Mouse (Mus musculus) heart, adult 2 months (tissue): ENCODE measurements around the gene Mdh1.

Experiments
- CTCF ChIP-seq: fragments of 200-600 bp; IDR thresholded peaks from 2 replicates; pipeline ENCODE4 v1.8.1; 2022; ENCODE audit warnings: antibody characterized with exemption, mild to moderate bottlenecking, moderate library complexity
- EP300 ChIP-seq: fragments of 200-500 bp; IDR thresholded peaks from 2 replicates; pipeline ENCODE4 v1.6.1; 2011; ENCODE audit warnings: low read depth, low read length, control low read depth; ENCODE audit not compliant: insufficient read depth
- POLR2A ChIP-seq: fragments of 200-500 bp; IDR thresholded peaks from 2 replicates; pipeline ENCODE4 v1.6.1; 2011; ENCODE audit warnings: mild to moderate bottlenecking, low read depth, low read length, control low read depth; ENCODE audit not compliant: insufficient read depth

DNA sequence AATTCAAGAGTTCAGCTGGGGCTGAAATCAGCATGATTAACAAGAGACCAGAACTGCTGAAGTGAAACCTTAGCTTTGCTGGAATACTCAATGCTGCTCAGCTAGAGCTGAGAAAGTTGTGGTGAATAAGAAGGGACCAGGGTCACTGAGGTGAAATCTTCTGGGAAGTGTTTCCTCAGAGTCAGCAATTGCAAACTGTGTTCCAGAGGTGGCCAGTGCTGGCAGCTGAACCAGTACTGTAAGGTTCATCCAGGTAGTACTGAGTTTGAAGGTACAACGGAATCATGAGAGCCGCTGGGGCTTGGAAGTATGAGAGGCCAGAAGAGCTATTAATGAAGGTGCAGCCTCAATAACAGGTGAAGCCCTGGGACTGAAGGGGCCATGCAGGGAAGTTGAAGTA is 31.5 kb downstream of the Mdh1 start:
- TF ChIP-seq CTCF (no peak), POLR2A (no peak), EP300 (no peak)
